Mouse (Mus musculus) liver, embryonic 16.5 days (tissue): ENCODE measurements at regions not wholly inside any gene's neighbourhood (a gene's known extent, or its start where the extent isn't known, plus 50 kb on each side); places are given as distances from the start of the nearest gene placed in this dataset.

Source experiments
- ATAC-seq: fragments of 200-750 bp; cut with Nextera tagmentation; 2 replicates; pipeline ENCODE4 v1.8.0; 2017; ENCODE audit warnings: low read depth, mild to moderate bottlenecking, moderate number of reproducible peaks, moderate library complexity
- H3K27ac ChIP-seq: fragments of 300-500 bp; sonication (generic); 2 replicates; pipeline ENCODE4 v1.5.1; 2014; ENCODE audit warnings: mild to moderate bottlenecking, low read length
- H3K27me3 ChIP-seq: fragments of 300-500 bp; sonication (generic); 2 replicates; pipeline ENCODE4 v1.6.1; 2014; ENCODE audit warnings: low read depth, low read length, mixed read lengths; ENCODE audit not compliant: control insufficient read depth, insufficient read depth
- H3K36me3 ChIP-seq: fragments of 300-500 bp; sonication (generic); 2 replicates; pipeline ENCODE4 v1.6.1; 2014; ENCODE audit warnings: mild to moderate bottlenecking; ENCODE audit not compliant: control insufficient read depth, insufficient read depth
- H3K4me1 ChIP-seq: fragments of 300-500 bp; sonication (generic); 2 replicates; pipeline ENCODE4 v1.6.1; 2014; ENCODE audit warnings: low read depth, low read length, mixed read lengths; ENCODE audit not compliant: control insufficient read depth
- H3K4me2 ChIP-seq: fragments of 300-500 bp; sonication (generic); 2 replicates; pipeline ENCODE4 v1.6.1; 2014; ENCODE audit warnings: low read depth, low read length, mixed read lengths
- H3K4me3 ChIP-seq: fragments of 300-500 bp; sonication (generic); 2 replicates; pipeline ENCODE4 v1.5.1; 2014; ENCODE audit warnings: low read depth, mild to moderate bottlenecking, low read length
- H3K9ac ChIP-seq: fragments of 300-500 bp; sonication (generic); 2 replicates; pipeline ENCODE4 v1.6.1; 2014; ENCODE audit warnings: low read depth, low read length
- H3K9me3 ChIP-seq: fragments of 300-500 bp; sonication (generic); replicated peaks from 2 replicates; pipeline ENCODE4 v1.6.1; 2016; ENCODE audit warnings: low read length; ENCODE audit not compliant: control insufficient read depth
- WGBS: fragments of 180-500 bp; shearing (Covaris S2); extraction: QIAGEN DNeasy Blood & Tissue Kit; methylation state at CpG from one replicate; pipeline ENCODE4 v1.1.7; 2014; ENCODE audit not compliant: insufficient replicate concordance; 5-methylcytosine and 5-hydroxymethylcytosine counted together

DNA sequence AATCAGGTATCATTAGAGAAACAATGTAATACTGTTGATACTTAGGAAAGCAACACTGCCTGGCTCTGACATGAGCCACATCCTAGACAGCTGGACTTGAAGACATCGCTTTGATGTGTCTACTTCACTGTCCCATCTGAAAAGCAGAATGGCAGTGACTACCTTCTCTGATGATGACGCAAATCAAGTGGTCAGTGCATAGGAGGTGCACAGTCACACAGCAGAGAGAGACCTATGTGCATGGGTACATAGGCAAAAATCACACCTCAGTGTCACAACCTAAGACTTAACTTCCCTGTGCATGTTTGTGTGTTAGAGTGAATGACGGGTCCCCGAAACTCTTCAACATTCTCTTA, 195.4 kb upstream of the Paip1 start:
- Histone ChIP-seq H3K36me3 (no peaks in the 10 kb centered on the region), H3K27me3 (no peaks in the 10 kb centered on the region), H3K4me3 (no peak overlapping the region), H3K9me3 (no peaks in the 10 kb centered on the region), H3K9ac (no peak overlapping the region; the same call in 1 of the 2 replicates), H3K27ac (peak overlapping the region; percentile 88), H3K4me1 (peaks cover 20% of the 10 kb centered on the region), H3K4me2 (peak overlapping the region; percentile 47)
- 70% methylated on average over 4 of the region's 4 CpGs for WGBS
- ATAC-seq, result peak; percentile 35

DNA sequence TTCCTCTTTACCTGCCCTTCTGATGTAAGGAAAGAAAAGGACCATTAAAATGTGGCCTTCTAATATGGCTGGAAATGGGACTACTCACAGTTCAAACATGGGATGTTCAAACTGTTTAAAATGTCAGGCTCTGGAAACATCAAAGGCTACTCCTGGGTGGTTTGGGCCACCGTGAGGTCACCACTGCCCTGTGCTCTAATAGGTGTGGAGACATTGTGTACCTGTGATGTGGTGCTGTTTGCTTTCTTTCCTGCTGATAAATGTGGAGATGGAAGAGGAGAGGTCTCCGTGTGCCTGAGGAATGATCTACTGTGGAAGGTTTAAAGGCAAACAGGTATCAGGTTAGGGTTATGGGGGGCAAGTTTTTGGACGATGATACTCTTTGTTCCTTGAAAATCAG, 194.5 kb upstream of the Paip1 start:
- H3K27ac ChIP-seq, result peak overlapping the region; percentile 88; the same call in 1 of the 2 replicates

DNA sequence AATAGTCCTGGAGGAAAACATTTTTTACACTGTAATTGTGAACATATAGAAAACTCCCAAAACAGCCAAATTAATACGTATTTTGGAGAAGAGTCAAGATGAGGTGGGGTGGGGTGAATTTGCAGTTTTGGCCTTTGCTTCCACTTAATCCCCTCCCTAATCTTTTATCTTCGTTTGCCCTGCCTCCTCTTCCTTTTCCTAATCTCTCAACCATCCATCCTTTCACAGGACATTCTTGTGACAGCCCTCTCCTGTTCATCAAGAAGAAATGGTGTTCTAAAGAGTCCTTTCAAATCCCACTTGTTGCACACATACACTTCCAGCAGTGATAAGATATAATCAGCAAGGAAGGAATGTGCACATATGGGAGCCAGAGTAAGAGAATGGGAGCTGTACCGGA, 186.0 kb upstream of the Paip1 start:
- H3K27ac ChIP-seq, result no peak overlapping the region
- H3K36me3 ChIP-seq, result no peaks in the 10 kb centered on the region
- H3K27me3 ChIP-seq, result no peaks in the 10 kb centered on the region
- ATAC-seq, result peak; percentile 42; the same call in 1 of the 2 replicates
- H3K4me2 ChIP-seq, result no peak overlapping the region
- no peak overlapping the region for H3K9ac ChIP-seq
- H3K4me3 ChIP-seq, result no peak overlapping the region
- WGBS, result 18% methylated on average over 3 of the region's 3 CpGs
- H3K9me3 ChIP-seq, result no peaks in the 10 kb centered on the region
- peaks cover 2% of the 10 kb centered on the region; the same call in 1 of the 2 replicates for H3K4me1 ChIP-seq

More for the DNA sequence above, 194.5 kb upstream of the Paip1 start:
- 61% methylated on average over 3 of the region's 3 CpGs for WGBS
- peaks cover 20% of the 10 kb centered on the region for H3K4me1 ChIP-seq
- no peaks in the 10 kb centered on the region for H3K9me3 ChIP-seq
- no peak overlapping the region for H3K4me2 ChIP-seq
- H3K27me3 ChIP-seq, result no peaks in the 10 kb centered on the region
- no peak for ATAC-seq
- H3K36me3 ChIP-seq, result no peaks in the 10 kb centered on the region
- H3K4me3 ChIP-seq, result no peak overlapping the region
- H3K9ac ChIP-seq, result no peak overlapping the region

DNA sequence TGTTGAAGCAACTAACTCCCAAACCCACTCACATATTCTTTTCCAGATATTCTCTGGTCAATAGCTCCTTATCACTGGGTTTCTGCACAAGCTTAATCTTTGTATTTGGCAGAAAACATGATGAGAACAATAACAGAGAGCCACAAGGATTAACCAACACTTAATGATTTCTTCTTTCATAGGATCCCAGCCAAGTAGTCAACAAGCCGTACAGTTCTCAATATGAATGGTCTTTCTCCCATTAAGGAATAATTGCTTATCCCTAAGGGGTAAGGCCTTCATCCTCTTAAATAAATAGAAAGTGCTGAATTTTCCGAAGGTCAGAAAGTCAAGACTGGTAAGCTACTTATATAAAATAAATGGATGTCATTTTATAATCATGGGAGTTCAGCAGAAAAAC, 181.3 kb upstream of the Paip1 start:
- H3K4me2 ChIP-seq, result no peak overlapping the region
- H3K4me1 ChIP-seq, result peaks cover 2% of the 10 kb centered on the region; the same call in 1 of the 2 replicates
- no peak for ATAC-seq
- no peak overlapping the region for H3K9ac ChIP-seq
- H3K36me3 ChIP-seq, result no peaks in the 10 kb centered on the region
- H3K9me3 ChIP-seq, result no peaks in the 10 kb centered on the region
- no peaks in the 10 kb centered on the region for H3K27me3 ChIP-seq
- H3K4me3 ChIP-seq, result no peak overlapping the region
- no peak overlapping the region for H3K27ac ChIP-seq
- WGBS, result 64% methylated on average over 2 of the region's 2 CpGs

DNA sequence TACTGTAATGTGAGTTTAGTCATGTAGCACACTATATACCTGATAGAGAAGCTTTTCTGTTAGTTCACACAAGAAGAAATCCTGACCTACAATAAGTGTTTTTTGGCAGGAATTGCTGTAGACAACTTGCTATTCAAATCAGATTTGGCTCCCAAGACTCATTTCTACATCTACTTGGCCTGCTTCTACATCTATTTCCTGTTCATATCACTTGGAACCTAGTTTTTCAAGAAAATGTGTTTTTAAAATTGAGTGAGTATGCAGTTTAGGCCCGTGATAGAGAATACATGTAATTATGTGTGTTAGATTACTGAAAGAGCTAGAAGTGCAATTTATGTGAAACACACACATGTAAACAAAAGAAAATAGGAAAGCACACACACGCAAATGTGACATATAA, 176.4 kb upstream of the Paip1 start:
- no peaks in the 10 kb centered on the region for H3K36me3 ChIP-seq
- no peak overlapping the region for H3K27ac ChIP-seq
- H3K4me1 ChIP-seq, result no peaks in the 10 kb centered on the region
- no peak overlapping the region for H3K4me2 ChIP-seq
- ATAC-seq, result no peak
- H3K27me3 ChIP-seq, result no peaks in the 10 kb centered on the region
- H3K9ac ChIP-seq, result no peak overlapping the region
- 69% methylated on average over 2 of the region's 2 CpGs for whole genome bisulfite sequencing
- no peak overlapping the region for H3K4me3 ChIP-seq
- no peaks in the 10 kb centered on the region for H3K9me3 ChIP-seq

DNA sequence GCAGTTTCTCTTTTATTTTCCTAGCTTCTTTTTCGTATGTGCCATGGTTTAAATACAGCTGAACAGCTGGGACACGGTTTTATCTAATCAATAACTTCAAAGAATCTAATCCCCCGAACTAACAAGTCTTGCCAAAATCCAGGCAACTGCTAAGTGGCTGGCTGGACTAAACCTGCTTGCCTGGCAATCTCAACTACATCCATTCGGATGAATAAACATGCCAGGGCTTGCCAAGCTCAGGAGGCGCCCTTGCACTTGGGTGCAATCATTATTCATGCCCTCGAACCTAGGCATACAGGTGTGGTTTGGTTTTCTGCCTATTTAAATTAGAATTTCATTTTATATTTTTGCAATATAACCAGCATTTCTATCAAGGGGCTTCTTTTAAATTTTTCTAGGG, 172.1 kb upstream of the Paip1 start:
- Histone ChIP-seq H3K4me3 (no peak overlapping the region), H3K27me3 (no peaks in the 10 kb centered on the region), H3K27ac (no peak overlapping the region), H3K9ac (no peak overlapping the region), H3K36me3 (no peaks in the 10 kb centered on the region), H3K4me2 (no peak overlapping the region), H3K9me3 (no peaks in the 10 kb centered on the region), H3K4me1 (no peaks in the 10 kb centered on the region)
- no peak for ATAC-seq
- WGBS, result 40% methylated on average over 6 of the region's 6 CpGs

DNA sequence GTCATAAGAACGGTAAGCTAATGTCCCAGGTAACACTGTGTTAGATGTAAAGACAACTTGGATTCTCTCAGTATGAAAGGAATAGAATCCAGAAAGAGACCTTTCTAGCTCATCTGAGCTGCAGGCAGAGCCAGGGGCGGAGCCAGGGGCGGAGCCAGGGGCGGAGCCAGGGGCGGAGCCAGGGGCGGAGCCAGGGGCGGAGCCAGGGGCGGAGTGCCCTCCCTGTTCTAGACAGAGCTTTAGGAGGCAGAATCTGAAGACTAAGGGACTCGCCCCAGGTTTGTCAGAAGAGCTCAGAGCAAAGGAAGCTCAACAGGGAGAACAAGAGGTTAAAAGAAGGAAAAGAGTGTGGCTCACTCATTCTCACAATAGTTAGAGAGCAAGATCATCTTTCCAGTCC, 169.9 kb upstream of the Paip1 start:
- ATAC-seq, result peak; percentile 81
- Histone ChIP-seq H3K4me2 (no peak overlapping the region), H3K27me3 (no peaks in the 10 kb centered on the region), H3K4me1 (no peaks in the 10 kb centered on the region), H3K9me3 (no peaks in the 10 kb centered on the region), H3K9ac (no peak overlapping the region), H3K36me3 (no peaks in the 10 kb centered on the region), H3K4me3 (no peak overlapping the region), H3K27ac (no peak overlapping the region)
- 44% methylated on average over 9 of the region's 9 CpGs for WGBS

DNA sequence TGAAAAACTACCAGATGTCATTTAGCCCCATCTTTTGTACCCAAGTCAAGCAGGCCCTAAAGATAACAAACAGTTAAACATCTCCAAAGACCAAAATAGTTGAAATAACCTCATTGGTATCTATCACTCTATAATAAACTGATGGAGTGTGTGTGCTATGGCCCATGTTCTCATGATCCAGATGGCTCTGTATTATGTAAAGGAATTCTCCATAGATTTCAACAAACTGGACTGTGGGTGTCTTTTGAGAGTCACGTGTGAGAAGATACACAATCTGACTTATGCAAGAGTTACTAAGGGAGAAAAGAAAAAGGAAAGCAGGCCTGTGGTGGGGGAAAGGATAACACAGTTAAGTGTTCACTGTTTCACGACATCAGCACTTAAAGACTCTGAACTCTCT, 164.8 kb upstream of the Paip1 start:
- no peaks in the 10 kb centered on the region for H3K27me3 ChIP-seq
- whole genome bisulfite sequencing, result 38% methylated on average over 2 of the region's 2 CpGs
- no peaks in the 10 kb centered on the region for H3K36me3 ChIP-seq
- no peak overlapping the region for H3K9ac ChIP-seq
- H3K4me3 ChIP-seq, result no peak overlapping the region
- H3K27ac ChIP-seq, result no peak overlapping the region
- H3K9me3 ChIP-seq, result no peaks in the 10 kb centered on the region
- H3K4me2 ChIP-seq, result no peak overlapping the region
- no peak for ATAC-seq
- no peaks in the 10 kb centered on the region for H3K4me1 ChIP-seq

DNA sequence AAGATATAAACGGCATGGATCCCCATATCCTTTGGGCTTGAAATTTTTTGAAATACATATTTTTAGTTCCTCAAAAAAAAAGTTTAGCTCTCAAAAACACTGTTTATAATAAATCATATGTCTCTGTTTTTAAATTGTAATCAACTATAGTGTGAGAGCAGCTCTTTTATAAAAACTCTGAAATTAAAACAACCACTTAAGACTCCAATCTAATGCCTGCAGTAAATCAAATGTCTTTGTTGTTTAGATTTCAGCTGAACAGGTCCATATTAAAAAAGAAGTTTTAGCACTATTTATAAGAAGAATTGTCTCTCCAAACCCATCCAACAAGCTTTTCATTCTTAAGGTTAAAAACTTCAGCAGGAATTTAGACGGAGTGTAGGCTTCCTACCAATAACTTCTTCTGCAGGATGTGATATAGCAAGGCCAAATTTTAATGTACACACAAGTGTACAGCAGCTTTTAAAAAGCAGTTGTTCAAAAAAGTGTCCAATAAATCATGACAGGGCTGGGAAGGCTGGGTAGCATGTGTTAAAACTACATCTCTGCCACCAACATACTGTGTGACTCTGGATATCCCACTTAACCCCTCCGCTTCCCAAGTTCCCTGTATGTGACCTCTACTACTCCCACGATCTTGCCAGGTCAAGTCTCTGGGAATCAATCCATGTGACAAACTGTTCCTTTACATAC, 160.6 kb upstream of the Paip1 start:
- WGBS, result 68% methylated on average over 4 of the region's 4 CpGs
- no peak overlapping the region for H3K4me3 ChIP-seq
- H3K4me1 ChIP-seq, result no peaks in the 10 kb centered on the region
- no peaks in the 10 kb centered on the region for H3K9me3 ChIP-seq
- no peak for ATAC-seq
- H3K9ac ChIP-seq, result no peak overlapping the region
- no peak overlapping the region for H3K4me2 ChIP-seq
- no peak overlapping the region for H3K27ac ChIP-seq
- H3K27me3 ChIP-seq, result no peaks in the 10 kb centered on the region
- H3K36me3 ChIP-seq, result no peaks in the 10 kb centered on the region
